Mouse (Mus musculus) adrenal gland, adult 8-10 months (tissue): ENCODE measurements around the gene Grk5. TPM values are rescaled to one million over a fixed set of nuclear protein-coding genes. Genes with fewer than 3 reads are reported as not detected.

ENCODE experiments used
- DNase-seq: peaks from one replicate; pipeline ENCODE4 v3.0.0; 2022
- total RNA-seq, 4 experiments: library from RNA; stranded (reverse); gene quantifications; 2 replicates each; pipeline ENCODE4 v1.2.4; 2022

Grk5 gene
- total RNA-seq, 4 experiments from 2014 or later = 25.4 to 74.3 (median 41.9) TPM

GRCm38 (mm10) chr19:61065011-61065410, 175.5 kb downstream of the Grk5 start:
- DNase-seq = no peak

GRCm38 (mm10) chr19:61078622-61079021, 189.1 kb downstream of the Grk5 start:
- DNase-seq = no peak

- DNase-seq = no peak
Measured at GRCm38 (mm10) chr19:61080251-61080749, 190.8 kb downstream of the Grk5 start.

GRCm38 (mm10) chr19:61083006-61083405, 193.5 kb downstream of the Grk5 start:
- no peak for DNase-seq

- DNase-seq = peak; percentile 80
Measured at GRCm38 (mm10) chr19:61084149-61084940, 194.8 kb downstream of the Grk5 start.

GRCm38 (mm10) chr19:61085217-61085616, 195.7 kb downstream of the Grk5 start:
- DNase-seq = no peak

GRCm38 (mm10) chr19:61087781-61088180, 198.2 kb downstream of the Grk5 start:
- no peak for DNase-seq

- no peak for DNase-seq
Measured at GRCm38 (mm10) chr19:61089001-61089400, 199.5 kb downstream of the Grk5 start.

- no peak for DNase-seq
Measured at GRCm38 (mm10) chr19:61090541-61090940, 201.0 kb downstream of the Grk5 start.

- DNase-seq = peak; percentile 49
Measured at GRCm38 (mm10) chr19:61096776-61097175, 207.2 kb downstream of the Grk5 start.

- no peak for DNase-seq
Measured at GRCm38 (mm10) chr19:61097764-61098163, 208.2 kb downstream of the Grk5 start.

GRCm38 (mm10) chr19:61110184-61110583, 220.6 kb downstream of the Grk5 start:
- DNase-seq = no peak

- no peak for DNase-seq
Measured at GRCm38 (mm10) chr19:61131096-61131495, 241.5 kb downstream of the Grk5 start.

- DNase-seq = no peak
Measured at GRCm38 (mm10) chr19:61138655-61139054, 249.1 kb downstream of the Grk5 start.

GRCm38 (mm10) chr19:61140342-61141206, 251.0 kb downstream of the Grk5 start, which contains the start of gene Zfp950:
Zfp950 (minus strand) TSS chr19:61140840.
- DNase-seq = peak; percentile 88

GRCm38 (mm10) chr19:61141299-61141698, 251.8 kb downstream of the Grk5 start:
- no peak for DNase-seq

Other genes with a start within 250 kb of the Grk5 start
- under 1 TPM; 0.59 to 0.87 (median 0.79) TPM for gene Nanos1, start 133.8 kb upstream of the Grk5 start, total RNA-seq
- gene Eif3a, start 99.1 kb upstream of the Grk5 start, total RNA-seq = 100 to 1,000 TPM; 131 to 179 (median 152) TPM
- gene Fam45a, start 78.2 kb upstream of the Grk5 start, total RNA-seq = 10 to 100 TPM; 37.1 to 45.6 (median 40.2) TPM
- gene Sfxn4, start 28.3 kb upstream of the Grk5 start, total RNA-seq = 10 to 100 TPM in 2 of 4 experiments, 1 to 10 TPM in 2; 6.7 to 12.5 (median 9.6) TPM
- gene Prdx3, start 15.2 kb upstream of the Grk5 start, total RNA-seq = 1,000 to 10,000 TPM in 1 of 4 experiments, 100 to 1,000 TPM in 3; 669 to 1,028 (median 803) TPM